Mouse (Mus musculus): ENCODE measurements at regions not wholly inside any gene's neighbourhood (a gene's known extent, or its start where the extent isn't known, plus 50 kb on each side); places are given as distances from the start of the nearest gene placed in this dataset.

DNA sequence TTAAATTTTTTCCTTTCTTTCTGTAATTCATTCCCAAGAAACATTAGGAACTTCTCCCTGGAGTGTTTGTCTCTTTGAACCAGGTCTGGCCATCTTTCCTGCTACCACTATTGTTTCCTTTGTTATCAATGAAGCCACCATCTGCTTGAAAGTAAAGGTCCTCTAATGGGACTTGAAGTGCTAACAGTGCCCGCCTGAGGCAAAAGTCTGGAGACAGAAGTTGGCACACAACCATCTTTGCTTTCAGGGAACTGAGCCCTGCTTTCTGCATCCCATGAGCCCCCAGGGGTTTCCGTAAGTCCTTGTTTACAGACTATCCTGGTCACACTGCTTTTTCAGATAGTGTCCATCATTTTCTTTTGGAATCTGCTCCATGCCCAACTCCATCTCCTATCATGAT lies 546.2 kb upstream of the Mpdz start:
- Histone ChIP-seq H3K27me3 (replicated peaks) (no peaks in the 10 kb centered on the region), H3K36me3 (replicated peaks) (no peaks in the 10 kb centered on the region), H3K27ac (no peak overlapping the region), H3K9ac (no peak overlapping the region), H3K4me3 (no peak overlapping the region), H3K9me3 (no peaks in the 10 kb centered on the region), H3K4me2 (no peak overlapping the region), H3K4me1 (no peaks in the 10 kb centered on the region)
- ATAC-seq (replicated peaks), result no peak
- 77% methylated on average over 2 of the region's 2 CpGs for WGBS

GRCm38 (mm10) chr4:81986616-81987015 lies 544.0 kb upstream of the Mpdz start:
- 67% methylated on average over 4 of the region's 4 CpGs for WGBS
- no peak overlapping the region for H3K27ac ChIP-seq
- H3K4me1 ChIP-seq, result no peaks in the 10 kb centered on the region
- H3K4me2 ChIP-seq, result no peak overlapping the region
- no peak overlapping the region for H3K9ac ChIP-seq
- no peak for ATAC-seq (replicated peaks)
- H3K9me3 ChIP-seq, result no peaks in the 10 kb centered on the region
- no peak overlapping the region for H3K4me3 ChIP-seq
- no peaks in the 10 kb centered on the region for H3K36me3 ChIP-seq (replicated peaks)
- H3K27me3 ChIP-seq (replicated peaks), result no peaks in the 10 kb centered on the region

DNA sequence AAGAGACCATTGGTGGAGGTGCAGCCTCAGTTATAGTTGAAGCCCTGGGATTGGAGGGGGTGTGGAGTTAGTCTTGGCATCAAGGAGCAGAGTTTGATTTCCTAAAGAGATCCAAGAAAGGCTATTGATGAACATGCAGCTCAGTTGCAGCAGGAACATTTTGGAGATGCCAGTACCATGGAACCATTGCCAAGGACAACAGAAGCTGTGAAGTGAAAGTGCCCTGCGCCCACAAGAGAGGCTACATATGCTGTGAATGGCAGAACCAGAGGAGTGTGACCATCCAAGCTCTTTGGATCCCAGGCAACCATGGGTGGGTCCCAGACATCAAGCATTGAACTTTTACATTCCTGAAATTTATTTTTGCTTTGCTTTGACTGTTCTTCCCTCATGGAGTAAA lies 539.2 kb upstream of the Mpdz start:
- 91% methylated on average over 1 of the region's 1 CpGs for WGBS
- Histone ChIP-seq H3K4me1 (no peaks in the 10 kb centered on the region), H3K4me3 (no peak overlapping the region), H3K4me2 (no peak overlapping the region), H3K27me3 (replicated peaks) (no peaks in the 10 kb centered on the region), H3K9ac (no peak overlapping the region), H3K36me3 (replicated peaks) (no peaks in the 10 kb centered on the region), H3K27ac (no peak overlapping the region), H3K9me3 (no peaks in the 10 kb centered on the region)
- no peak for ATAC-seq (replicated peaks)

DNA sequence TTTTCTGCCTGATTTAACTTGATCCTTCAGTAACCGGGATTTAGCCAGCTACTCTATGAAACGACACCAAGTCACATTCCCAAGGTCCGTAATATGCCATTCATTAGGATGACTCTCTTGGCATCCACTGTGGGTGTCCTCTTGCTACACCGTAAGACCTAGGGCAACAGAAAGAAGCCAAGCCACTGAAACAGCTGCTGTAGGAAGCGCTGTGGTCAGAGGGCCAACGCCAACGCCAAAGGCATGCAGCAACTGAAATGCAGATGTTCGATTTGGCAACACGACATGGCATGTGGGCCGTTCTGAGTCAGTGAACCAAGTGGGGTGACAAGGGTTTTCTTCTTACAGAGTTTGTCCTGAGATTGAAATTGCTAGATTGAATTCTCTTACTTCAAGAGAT lies 527.9 kb upstream of the Mpdz start:
- Histone ChIP-seq H3K9ac (no peak overlapping the region), H3K4me3 (no peak overlapping the region), H3K27me3 (replicated peaks) (no peaks in the 10 kb centered on the region), H3K27ac (no peak overlapping the region), H3K4me1 (no peaks in the 10 kb centered on the region), H3K4me2 (no peak overlapping the region), H3K9me3 (no peaks in the 10 kb centered on the region), H3K36me3 (replicated peaks) (no peaks in the 10 kb centered on the region)
- no peak for ATAC-seq (replicated peaks)
- 68% methylated on average over 10 of the region's 10 CpGs for WGBS

GRCm38 (mm10) chr4:81969621-81970115 lies 527.1 kb upstream of the Mpdz start:
- Histone ChIP-seq H3K27me3 (replicated peaks) (no peaks in the 10 kb centered on the region), H3K4me1 (no peaks in the 10 kb centered on the region), H3K36me3 (replicated peaks) (no peaks in the 10 kb centered on the region), H3K4me2 (no peak overlapping the region), H3K9ac (no peak overlapping the region), H3K9me3 (no peaks in the 10 kb centered on the region), H3K27ac (no peak overlapping the region), H3K4me3 (no peak overlapping the region)
- no peak for ATAC-seq (replicated peaks)
- 73% methylated on average over 3 of the region's 3 CpGs for WGBS

DNA sequence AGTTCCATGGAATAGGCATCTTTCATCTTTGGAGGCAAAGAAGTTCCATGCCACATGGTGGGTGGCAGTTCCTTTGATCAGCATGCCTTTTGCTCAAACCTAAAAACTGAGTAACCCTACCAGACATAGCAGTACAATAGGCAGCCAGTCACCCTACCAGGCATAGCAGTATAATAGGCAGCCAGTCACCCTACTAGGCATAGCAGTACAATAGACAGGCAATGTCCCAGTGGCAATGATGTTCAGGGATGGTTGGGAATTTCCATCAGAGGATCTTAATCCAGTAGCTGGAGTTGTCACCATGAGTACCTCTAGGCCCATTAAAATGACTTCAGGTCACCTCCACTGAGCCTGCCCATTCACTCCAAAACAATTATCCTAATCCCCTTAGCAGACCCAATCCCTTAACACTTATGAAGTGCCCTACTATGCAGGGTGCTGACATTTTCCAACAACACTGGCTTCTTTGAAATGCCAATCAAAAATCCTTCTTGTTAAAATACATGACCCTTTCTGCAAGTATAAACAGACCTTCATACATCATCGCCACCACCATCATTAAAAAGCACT lies 523.5 kb upstream of the Mpdz start:
- 67% methylated on average over 1 of the region's 1 CpGs for WGBS
- no peak overlapping the region for H3K4me3 ChIP-seq
- no peak overlapping the region for H3K4me2 ChIP-seq
- 0 out of 2 replicates have a peak, but pooled peaks cover 4% of the 10 kb centered on the region for H3K4me1 ChIP-seq
- H3K27ac ChIP-seq, result no peak overlapping the region
- no peaks in the 10 kb centered on the region for H3K36me3 ChIP-seq (replicated peaks)
- H3K9ac ChIP-seq, result no peak overlapping the region
- H3K27me3 ChIP-seq (replicated peaks), result no peaks in the 10 kb centered on the region
- H3K9me3 ChIP-seq, result no peaks in the 10 kb centered on the region
- ATAC-seq (replicated peaks), result peak; percentile 62; the same call in 1 of the 2 replicates

GRCm38 (mm10) chr4:81963112-81963511 lies 520.5 kb upstream of the Mpdz start:
- H3K4me1 ChIP-seq, result 0 out of 2 replicates have a peak, but pooled peaks cover 4% of the 10 kb centered on the region
- ATAC-seq (replicated peaks), result no peak
- no peak overlapping the region for H3K27ac ChIP-seq
- no peaks in the 10 kb centered on the region for H3K36me3 ChIP-seq (replicated peaks)
- H3K27me3 ChIP-seq (replicated peaks), result no peaks in the 10 kb centered on the region
- 86% methylated on average over 10 of the region's 10 CpGs for WGBS
- H3K9ac ChIP-seq, result no peak overlapping the region
- H3K4me2 ChIP-seq, result no peak overlapping the region
- H3K4me3 ChIP-seq, result no peak overlapping the region
- no peaks in the 10 kb centered on the region for H3K9me3 ChIP-seq

GRCm38 (mm10) chr4:81962586-81962985 lies 520.0 kb upstream of the Mpdz start:
- peak; percentile 50; the same call in 1 of the 2 replicates for ATAC-seq (replicated peaks)
- no peak overlapping the region for H3K27ac ChIP-seq
- H3K36me3 ChIP-seq (replicated peaks), result no peaks in the 10 kb centered on the region
- H3K27me3 ChIP-seq (replicated peaks), result no peaks in the 10 kb centered on the region
- H3K4me3 ChIP-seq, result no peak overlapping the region
- H3K4me2 ChIP-seq, result no peak overlapping the region
- H3K9me3 ChIP-seq, result no peaks in the 10 kb centered on the region
- 0 out of 2 replicates have a peak, but pooled peaks cover 4% of the 10 kb centered on the region for H3K4me1 ChIP-seq
- 38% methylated on average over 5 of the region's 5 CpGs for WGBS
- H3K9ac ChIP-seq, result no peak overlapping the region

GRCm38 (mm10) chr4:81960552-81961534 lies 518.2 kb upstream of the Mpdz start:
- Histone ChIP-seq H3K4me1 (0 out of 2 replicates have a peak, but pooled peaks cover 4% of the 10 kb centered on the region), H3K36me3 (replicated peaks) (no peaks in the 10 kb centered on the region), H3K27me3 (replicated peaks) (no peaks in the 10 kb centered on the region), H3K4me3 (no peak overlapping the region), H3K9ac (no peak overlapping the region), H3K27ac (no peak overlapping the region), H3K4me2 (no peak overlapping the region), H3K9me3 (peaks cover 2% of the 10 kb centered on the region; the same call in 1 of the 2 replicates)
- 60% methylated on average over 16 of the region's 16 CpGs for WGBS
- ATAC-seq (replicated peaks), result peak; percentile 39; the same call in 1 of the 2 replicates

DNA sequence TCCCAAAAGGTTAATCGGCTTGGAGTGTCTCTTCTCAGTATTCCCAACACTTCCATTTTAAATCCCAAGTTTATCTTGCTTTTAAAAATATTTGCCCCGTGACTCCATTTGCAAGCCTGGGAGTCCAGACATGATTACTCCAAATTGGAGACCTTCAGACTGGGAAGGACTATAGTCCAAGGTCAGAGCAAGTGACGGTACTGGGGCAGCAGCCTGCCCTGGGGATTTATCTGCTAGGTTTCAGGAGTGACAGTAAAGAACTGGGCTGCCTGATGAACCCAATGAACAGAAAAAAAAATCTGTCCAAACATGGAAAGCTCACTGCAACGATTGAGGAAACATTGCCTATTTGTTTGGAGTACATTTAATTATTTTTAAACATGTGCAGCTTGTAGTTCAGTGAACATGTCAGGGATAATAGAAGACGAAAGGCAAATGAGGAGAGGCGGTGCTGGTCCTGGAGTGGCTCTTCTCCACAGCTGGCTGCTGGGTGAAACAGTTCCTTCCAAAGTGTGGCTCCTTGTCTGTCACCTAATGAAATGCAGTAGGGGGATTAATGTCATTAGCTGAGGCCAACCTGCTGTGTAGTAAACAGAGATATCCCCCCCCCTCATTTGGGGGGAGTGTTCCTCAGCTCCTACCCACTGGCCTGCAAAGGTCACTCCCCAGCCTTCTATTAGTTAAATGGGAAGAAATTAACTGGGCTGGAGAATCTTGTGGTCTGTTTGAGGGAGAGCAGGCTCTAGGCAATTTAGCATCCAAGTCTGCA lies 514.5 kb upstream of the Mpdz start:
- WGBS, result 43% methylated on average over 6 of the region's 6 CpGs
- H3K27me3 ChIP-seq (replicated peaks), result no peaks in the 10 kb centered on the region
- no peak overlapping the region for H3K27ac ChIP-seq
- no peaks in the 10 kb centered on the region for H3K36me3 ChIP-seq (replicated peaks)
- peaks cover 2% of the 10 kb centered on the region; the same call in 1 of the 2 replicates for H3K9me3 ChIP-seq
- no peak overlapping the region for H3K9ac ChIP-seq
- no peak overlapping the region for H3K4me3 ChIP-seq
- no peak overlapping the region for H3K4me2 ChIP-seq
- ATAC-seq (replicated peaks), result no peak
- no peaks in the 10 kb centered on the region for H3K4me1 ChIP-seq

DNA sequence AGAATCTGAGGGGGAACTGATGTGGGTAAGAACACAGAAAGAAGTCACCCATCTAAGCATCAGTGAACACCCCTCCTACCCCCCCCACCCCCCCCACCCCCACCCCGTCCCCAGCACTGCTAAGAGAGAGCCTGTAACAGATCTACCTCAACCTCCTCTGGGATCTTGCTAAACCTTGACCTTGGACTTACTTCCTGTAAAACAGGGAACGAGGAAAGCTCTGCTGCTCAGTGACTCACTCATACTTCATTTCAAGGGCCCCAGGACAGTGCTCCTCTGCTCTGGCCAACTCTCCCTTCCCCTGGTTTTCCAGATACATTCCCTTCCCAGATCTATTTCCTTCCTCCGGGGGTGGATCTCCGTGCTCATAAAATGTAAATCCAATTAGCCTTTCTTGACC lies 510.4 kb upstream of the Mpdz start:
- Histone ChIP-seq H3K9ac (no peak overlapping the region), H3K4me3 (no peak overlapping the region), H3K4me1 (no peaks in the 10 kb centered on the region), H3K4me2 (no peak overlapping the region), H3K27ac (no peak overlapping the region), H3K27me3 (replicated peaks) (no peaks in the 10 kb centered on the region), H3K36me3 (replicated peaks) (no peaks in the 10 kb centered on the region), H3K9me3 (peaks cover 2% of the 10 kb centered on the region; the same call in 1 of the 2 replicates)
- WGBS, result 72% methylated on average over 4 of the region's 4 CpGs
- no peak for ATAC-seq (replicated peaks)

GRCm38 (mm10) chr4:81937384-81937783 lies 494.8 kb upstream of the Mpdz start:
- 57% methylated on average over 5 of the region's 5 CpGs for WGBS
- no peak overlapping the region for H3K27ac ChIP-seq
- no peaks in the 10 kb centered on the region for H3K27me3 ChIP-seq (replicated peaks)
- no peak overlapping the region for H3K9ac ChIP-seq
- no peaks in the 10 kb centered on the region for H3K4me1 ChIP-seq
- ATAC-seq (replicated peaks), result no peak
- H3K4me3 ChIP-seq, result no peak overlapping the region
- no peak overlapping the region for H3K4me2 ChIP-seq
- H3K9me3 ChIP-seq, result no peaks in the 10 kb centered on the region
- H3K36me3 ChIP-seq (replicated peaks), result no peaks in the 10 kb centered on the region

Data from midbrain, embryonic 15.5 days (tissue).